Mouse (Mus musculus) cerebellum, adult 9-11 months (tissue): ENCODE measurements around the gene Tmem231.

Source experiments
- DNase-seq: peaks from one replicate; pipeline ENCODE4 v3.0.0; 2022

Tmem231 gene

DNA sequence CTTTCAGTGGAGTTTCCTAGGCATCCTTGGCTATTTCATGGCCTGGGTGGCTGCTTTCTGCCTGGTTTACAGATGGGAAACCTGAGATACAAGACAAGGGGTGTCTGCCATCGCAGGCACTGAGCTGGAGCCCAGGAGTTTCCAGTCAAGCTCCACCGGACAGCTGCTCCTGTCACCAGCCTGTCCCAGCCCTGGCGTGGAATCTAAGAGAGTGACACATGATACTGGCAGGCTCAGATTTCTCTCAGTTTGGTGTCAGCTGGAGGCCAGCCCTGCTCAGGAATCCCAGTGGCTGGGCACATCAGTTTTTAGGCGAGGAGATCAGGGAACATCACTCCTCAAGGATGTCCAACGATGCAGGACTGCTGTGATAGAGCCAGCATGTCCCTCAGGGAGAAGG lies 31.6 kb downstream of the Tmem231 start:
- DNase-seq: no peak

DNA sequence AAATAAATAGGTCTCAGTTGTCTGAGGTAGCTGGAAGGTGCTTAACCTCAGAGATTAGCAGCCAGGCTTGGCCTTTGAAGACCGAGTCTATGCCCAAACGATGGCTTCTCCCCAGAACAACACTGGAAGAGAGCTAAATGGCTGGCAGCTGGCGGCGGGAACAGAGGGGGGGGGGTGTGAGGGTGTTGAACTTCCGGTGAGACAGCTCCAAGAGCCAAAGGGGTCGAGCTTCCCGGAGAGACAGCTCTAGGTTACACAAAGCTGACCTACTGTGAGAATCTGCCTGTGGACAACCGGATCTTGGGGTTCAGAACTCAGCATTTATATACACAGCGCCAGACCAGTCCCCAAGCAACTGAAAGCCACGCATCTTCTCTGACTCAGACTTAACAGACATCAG lies 35.1 kb downstream of the Tmem231 start:
- DNase-seq: no peak

DNA sequence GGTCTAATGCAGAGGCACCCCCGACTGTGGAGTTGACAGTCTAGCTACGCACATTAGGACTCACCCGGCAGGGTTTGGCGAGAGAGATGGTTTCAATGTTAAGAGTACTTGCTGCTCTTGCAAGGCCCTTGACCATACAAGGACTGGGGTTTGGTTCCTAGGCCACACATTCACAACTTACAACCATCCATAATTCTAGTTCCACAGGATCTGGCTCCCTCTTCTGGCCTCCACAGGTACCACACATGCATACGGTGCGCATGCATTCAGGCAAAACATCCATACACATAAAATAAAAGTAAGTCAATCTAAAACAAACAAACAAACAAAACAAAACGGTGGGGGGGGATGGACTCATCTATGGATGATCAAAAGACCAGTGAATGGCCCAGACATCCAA lies 38.7 kb downstream of the Tmem231 start:
- no peak for DNase-seq

DNA sequence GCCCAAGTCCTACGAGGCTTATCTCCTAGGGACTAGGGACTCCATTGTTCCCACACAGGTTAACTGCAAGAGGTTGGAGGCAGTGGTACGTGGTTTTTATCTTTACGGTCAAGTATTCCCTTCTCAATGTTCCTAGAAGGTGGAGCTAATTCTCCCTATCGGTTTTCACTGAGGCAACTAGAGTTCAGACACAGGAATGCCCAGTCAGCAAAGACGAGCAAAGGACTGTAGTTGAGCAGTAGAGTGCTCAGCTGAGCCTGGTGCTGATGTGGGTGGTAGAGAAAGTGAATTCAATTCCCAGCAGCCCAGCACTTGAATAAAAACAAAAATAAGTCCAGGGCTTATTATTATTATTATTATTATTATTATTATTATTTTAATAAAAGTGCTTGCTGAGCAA lies 41.1 kb downstream of the Tmem231 start:
- no peak for DNase-seq

DNA sequence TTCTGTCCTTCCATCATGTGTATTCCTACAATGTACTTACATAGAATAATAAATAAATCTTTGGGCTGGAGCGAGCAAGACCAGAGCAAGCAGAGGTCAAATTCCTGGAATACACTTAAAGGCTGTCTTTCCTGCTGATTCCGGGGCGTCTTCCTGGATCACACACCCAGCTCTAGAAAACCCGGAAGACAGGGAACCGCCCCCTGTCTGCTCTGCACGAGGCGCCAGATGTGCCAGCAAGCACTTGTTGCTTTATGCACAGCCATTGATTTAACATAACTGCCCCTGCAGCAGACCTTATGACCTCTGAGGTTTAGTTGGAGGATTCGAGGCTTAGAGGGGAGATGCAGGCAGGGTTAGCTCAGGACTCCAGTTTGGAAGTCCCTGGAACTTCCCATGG lies 41.7 kb downstream of the Tmem231 start:
- no peak for DNase-seq

DNA sequence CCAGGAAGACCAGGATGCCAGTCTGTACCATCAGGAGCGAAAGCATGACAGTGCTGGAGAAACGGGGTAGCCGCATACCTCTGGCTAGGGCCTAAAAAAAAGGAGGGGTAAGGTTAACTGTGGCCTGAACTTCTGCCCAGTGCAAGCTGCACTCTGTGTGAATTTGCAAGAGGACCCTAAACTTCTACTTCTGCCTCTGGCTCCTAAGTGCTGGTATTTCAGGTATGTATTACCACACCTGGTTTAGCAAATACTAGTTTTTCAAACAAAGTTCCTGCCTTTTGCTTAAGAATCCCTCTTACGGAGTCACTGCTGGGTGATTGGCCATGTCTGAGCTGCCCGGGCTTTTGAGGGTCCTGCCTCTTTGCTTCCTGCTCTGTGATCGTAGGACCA lies 42.8 kb downstream of the Tmem231 start:
- DNase-seq: no peak

DNA sequence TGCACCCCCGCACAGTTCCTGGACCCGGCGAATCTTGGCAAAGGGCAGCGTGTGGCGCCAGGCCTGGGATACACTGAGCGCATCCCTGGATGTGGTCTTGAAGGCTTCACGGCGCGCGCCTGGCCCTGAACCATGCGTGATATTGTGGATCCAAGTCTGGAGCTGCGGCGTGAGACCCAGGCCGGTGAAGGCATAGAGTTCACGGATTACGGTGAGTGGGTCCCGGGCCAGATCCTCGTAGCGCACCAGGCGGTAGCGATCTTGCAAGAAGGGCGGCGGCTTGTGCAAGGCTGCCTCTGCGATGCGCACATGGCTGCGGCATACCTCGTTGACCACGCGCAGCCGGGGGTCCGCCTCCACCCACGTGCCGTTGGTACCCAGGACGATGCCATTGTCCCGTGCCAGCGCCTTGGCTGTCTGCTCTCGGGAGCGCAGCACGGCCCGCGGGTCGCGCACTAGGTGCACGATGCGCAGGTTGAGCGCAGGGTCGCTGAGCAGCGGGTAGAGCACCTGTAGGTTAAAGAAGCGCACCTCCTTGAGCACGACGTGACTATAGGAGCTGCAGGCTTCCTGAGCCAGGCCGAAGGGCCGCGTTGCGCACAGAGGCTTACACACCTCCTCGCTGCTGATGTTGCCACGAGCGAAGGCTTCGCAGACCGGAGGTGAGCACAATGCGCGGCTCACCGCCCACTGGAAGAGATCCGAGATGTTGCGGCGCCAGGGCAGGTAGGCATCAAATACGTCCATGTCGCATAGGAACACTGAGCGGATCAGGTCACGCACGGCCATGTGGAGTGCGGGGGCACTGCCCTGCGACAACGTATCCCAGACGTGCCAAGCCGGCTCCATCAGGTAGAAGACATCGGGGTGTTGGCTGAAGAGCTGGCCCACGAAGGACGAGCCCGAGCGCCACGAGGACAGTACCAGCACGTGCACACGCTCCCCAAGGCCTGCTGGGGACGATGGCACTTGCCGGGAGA lies 43.5 kb downstream of the Tmem231 start:
- DNase-seq: peak; percentile 68

DNA sequence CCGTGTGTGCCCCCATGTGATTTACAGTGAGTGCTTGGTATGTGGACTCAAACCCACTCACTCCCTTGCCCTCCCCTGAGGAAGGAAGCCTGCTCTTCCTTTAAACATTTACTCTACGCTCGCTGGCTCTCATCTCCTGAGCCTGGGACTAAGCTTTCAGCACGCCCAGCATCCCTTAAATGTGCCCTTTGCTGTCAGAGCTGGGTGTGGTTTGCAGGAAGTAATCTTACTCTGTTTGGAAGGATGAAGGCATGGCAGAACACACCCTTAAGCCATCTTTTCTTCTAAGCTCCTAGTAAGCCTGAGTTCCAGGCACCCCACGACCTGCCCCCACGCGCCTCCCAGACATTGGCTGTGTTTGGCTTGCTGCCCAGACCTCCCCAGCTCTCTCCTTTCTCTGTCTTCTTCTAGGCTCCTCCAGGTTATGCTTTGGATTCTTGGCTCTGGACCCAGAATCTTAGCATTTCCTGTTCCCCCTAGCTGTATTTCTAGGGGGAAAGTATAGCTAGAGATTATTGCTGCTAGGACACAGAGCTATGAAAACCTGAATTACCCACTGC lies 45.5 kb downstream of the Tmem231 start:
- DNase-seq: peak; percentile 17

DNA sequence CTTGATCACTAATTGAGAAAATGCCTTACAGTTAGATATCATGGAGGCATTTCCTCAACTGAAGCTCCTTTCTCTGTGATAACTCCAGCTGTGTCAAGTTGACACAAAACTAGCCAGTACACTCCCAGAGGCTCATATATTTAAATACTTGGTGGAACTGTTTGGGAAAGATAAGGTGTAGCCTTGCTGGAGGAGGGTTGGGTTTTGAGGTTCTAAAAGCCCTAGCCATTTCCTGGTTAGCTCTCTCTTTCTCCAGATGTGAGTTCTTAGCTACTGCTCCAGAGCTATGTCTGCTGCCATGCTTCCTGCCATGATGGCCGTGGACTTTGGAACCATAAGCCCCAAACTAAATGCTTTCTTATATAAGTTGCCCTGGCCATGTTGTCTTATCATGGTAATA lies 46.2 kb downstream of the Tmem231 start:
- no peak for DNase-seq

DNA sequence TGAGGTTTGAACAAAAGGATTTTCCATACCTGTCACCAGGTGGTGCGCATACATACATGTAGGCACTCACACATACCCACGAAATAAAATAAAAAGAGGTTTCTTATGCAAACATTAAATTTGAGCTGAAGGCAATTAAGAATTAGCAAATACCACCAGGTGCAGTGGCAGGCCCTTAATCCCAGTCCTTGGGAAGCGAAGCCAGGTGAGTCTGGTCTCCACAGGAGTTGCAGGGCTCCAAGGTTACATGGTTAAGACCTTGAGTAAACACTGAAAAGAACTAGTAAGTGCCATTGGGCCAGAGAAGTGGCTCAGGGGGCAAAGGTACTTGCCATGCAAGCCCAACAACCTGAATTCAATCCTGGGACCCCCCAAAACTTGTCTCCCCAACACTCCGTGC lies 50.1 kb downstream of the Tmem231 start:
- DNase-seq: no peak

DNA sequence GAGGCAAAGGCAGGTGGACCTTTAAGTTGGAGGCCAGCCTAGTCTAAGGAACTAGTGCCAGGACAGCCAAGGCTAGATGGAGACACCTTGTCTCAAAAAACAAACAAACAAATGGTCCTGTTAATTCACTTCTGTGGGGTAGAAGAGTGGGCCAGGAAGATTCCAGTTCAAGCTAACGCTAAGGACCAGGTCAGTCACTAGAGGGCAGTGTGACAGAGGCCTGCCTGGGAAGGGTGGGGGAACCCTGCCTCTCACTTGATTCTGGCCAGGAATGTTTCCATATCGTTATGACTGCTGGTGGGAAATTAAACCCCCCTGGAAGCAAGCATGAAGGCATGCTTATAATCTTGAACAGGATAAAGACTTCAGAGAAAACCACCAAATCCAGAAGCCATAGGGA lies 52.1 kb downstream of the Tmem231 start:
- DNase-seq: peak; percentile 58

DNA sequence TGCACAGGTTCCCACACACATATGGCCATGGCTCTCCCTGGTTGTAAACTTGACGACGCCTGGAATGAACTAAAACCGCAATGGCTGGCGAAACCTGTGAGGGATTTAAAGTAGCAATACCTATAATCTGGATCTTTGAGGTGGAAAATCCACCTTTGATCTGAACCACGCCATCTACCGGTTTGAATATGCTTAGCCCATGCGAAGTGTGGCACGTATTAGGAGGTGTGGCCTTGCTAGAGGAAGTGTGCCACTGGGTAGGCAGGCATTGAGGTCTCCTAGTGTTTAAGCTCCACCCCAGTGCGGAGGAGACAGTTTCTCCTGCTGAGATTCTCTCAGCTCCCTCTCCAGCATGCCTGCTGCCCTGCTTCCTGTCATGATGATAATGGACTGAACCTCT lies 56.0 kb downstream of the Tmem231 start:
- peak; percentile 54 for DNase-seq

DNA sequence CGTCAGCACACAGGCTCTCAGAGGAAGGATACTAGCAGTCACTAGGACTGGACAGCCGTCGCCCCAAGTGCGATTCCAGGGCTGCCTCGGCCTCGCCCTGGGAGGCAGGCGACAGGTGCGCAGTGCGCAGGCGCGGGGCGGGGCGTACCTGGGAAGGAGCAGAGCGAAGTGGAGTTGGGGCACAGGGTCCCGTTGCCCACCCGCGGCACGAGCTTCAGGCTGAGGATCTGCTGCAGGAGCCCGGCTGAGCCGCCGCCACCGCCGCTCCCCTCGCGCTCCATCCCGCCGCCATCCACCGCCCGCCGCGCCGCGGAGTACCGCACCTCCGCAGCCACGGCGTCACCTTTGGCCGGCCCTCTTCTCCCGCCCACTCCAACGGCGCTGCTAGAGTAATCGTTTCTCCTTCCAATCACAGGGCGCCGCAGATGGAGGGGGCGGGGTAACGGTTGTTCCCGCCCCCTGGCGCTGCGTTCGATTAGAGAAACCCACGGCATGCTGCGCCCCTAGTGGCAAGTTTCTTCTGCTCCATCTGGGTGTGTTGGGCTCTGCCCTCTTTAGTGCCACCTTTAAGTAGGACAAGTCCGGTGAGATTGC lies 57.2 kb downstream of the Tmem231 start, which contains the start of gene Tmem170:
TSS of gene Tmem170 (minus strand) at position 396 of the 594 bp plus-strand sequence.
- DNase-seq: peak; percentile 99

DNA sequence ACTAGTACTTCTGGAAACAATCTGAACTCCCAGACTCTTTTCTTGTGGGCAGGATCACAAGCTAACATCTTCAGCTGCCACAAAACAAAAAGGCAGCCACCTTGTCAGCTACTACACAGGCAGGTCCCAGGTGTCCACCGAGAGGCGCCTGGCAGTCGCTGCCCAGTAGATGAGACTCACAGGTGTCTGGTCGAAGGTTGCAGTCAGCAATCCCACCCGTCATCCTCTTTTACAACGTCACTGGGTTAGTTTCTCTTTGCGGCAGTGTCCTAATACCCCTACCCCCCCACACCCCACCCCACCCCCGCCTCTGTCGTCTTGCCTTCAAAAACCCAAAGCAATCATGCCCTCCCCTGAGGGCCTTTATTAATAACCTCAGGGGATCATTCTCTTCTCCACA lies 57.9 kb downstream of the Tmem231 start:
- peak; percentile 60 for DNase-seq

DNA sequence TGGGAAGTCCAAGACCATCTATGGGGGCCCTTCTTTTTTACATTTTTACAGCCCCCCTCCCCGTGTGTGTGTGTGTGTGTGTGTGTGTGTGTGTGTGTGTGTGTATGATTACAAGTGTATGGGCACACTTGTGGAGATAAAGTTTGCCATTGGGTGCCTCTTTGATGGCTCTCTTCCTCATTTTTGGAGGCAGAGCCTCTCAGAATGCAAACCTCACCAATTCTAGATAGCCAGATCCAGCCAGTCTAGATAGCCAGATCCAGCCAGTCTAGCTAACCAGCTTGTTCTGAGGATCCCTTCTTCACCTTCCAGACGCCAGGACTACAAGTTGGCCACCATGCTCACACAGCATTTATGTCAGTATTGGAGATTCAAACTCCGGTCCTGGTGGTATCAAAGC lies 62.4 kb downstream of the Tmem231 start:
- no peak for DNase-seq

DNA sequence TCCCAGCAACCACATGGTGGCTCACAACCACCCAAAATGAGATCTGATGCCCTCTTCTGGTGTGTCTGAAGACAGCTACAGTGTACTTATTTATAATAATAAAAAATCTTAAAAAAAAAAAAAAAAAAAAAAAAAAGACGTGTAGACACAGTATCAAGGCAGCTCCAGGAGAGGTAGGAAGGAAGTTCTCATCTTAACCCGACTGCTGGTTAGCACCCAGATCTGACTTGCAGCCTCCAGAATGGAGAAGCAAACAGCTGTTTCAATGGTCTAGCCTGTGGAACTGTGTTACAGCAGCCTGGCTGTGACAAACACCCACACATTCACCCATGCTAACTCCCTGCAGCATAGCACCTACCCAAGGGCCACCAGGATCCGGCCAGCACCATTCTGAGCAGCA lies 63.3 kb downstream of the Tmem231 start:
- DNase-seq: no peak

DNA sequence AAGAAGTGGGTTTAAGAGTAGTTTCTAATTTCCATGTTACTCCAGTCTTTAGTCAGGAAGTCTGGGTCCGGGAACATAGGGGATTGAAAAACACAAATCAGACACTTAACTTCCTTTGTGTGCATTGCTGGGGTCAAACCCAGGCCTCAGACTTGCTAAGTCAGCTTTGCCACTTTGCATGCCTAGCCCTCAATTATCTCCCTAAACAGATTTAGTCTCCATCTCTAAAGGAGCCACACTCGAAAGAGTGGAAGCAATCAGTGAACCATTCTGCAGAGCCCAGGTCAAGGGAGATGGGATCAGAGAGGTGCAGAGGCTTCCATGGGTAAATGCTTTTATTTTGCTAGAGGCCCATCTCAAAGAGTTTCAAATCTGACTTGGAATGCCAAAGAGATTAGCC lies 65.0 kb downstream of the Tmem231 start:
- DNase-seq: no peak

DNA sequence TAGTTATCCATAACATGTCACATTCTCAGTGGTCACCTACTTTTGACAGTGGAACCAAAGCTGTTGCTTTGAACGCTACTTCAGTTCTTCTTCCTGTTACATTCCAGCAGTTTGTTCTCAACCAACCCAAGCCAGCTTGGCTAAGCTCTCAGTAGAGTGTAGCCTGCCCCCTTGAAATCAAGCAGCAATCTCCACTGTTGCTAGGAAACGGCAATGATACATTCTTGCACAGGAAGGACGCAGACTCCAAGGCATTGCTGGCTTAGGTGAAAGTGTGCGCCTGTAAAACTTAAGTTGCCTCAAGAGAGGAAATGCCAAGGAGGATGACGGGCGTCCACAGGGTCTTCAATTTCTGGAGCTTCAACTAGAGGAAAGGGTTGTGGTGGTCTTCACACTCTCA lies 67.8 kb downstream of the Tmem231 start:
- no peak for DNase-seq

DNA sequence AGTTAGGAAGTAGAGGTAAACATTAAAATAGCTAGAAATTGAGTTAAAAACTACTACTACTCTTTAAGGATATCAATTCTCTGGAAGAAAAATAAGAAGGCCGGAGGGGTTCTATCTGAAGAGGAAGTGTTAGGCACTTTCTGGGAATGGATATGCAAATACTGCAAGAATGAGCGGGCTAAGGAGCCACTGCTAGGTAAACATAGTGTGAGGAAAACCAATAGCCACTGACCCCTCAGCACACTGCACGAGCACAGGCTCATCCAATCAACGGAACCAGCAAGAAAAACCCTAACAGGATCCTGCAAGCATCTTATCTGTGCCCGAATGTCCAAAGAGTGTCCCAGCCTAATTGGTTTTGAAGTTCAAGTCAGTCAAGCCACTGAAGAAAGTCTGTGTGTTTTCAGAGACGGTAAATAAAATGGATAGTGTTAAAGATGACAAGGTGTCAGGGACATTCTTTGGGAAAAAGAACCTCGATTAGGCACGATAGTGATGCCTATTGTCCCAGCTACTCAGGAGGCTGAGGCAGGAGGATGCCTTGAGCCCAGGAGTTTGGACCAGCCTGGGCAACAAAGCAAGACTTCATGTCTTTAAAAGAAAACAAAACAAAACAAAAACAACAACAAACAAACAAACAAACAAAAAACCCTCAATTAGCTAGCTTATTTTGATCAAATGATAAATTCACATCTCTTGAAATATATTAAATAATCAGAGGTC lies 68.4 kb downstream of the Tmem231 start:
- DNase-seq: no peak

DNA sequence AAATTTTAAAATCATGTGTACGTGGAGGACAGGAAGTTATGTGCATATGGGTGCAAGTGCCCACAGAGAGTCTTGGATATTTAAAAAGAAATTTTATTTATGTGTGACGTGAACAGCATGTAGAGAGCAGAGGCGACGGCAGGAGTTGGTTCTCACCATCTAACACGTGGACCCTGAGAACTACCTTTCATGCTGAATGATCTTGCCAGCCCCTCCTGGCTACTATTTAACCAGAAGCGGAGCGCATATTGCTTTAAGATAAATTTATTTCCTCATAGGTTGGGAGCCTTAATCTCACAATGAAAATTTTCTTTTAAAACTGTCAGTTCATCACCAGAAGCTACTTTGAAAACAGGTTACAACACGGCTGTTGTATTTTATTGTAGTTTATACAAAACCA lies 69.0 kb downstream of the Tmem231 start:
- no peak for DNase-seq

DNA sequence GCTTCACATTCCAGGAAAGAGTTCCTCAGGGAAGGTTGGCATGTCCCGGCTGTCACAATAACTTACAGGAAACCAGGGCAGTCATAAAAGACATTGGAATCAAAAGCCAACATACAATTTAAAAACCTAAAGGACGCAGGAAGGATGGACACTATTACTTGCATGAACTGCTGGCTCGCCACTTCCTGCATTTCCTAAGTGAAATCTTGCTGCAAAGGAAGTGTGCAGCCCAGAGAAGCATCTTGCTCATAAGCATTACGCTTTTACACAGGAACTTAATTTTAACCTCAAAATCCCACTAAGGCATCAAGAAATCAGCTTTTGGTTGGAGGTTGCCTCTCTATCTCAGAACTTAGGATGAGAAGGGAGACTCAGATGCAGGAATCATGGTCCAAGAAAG lies 70.4 kb downstream of the Tmem231 start:
- DNase-seq: no peak
